Mouse (Mus musculus) stomach, postnatal 0 days (tissue): ENCODE data around the gene Ssbp3.

Experiments
- CTCF ChIP-seq: IDR thresholded peaks from 2 replicates; pipeline ENCODE4 v1.5.1; 2016; ENCODE audit warnings: antibody characterized with exemption, low read depth, mild to moderate bottlenecking, moderate library complexity
- EP300 ChIP-seq: optimal IDR thresholded peaks from 2 replicates; pipeline ENCODE3; 2016; ENCODE audit warnings: antibody characterized with exemption

GRCm38 (mm10) chr4:106987725-106988364 is 77.3 kb downstream of the Ssbp3 start:
- peak; percentile 81 for TF ChIP-seq CTCF
- TF ChIP-seq EP300 = no peak
